Mouse (Mus musculus) erythroid progenitor cell, adult 5-6 weeks (primary cell): ENCODE data around the gene Vav2. TPM values are rescaled to one million over a fixed set of nuclear protein-coding genes. Genes with fewer than 3 reads are reported as not detected.

Source experiments
- ATAC-seq: replicated peaks from 2 replicates; pipeline ENCODE4 v1.8.0; 2016; ENCODE audit warnings: moderate number of reproducible peaks, mild to moderate bottlenecking, moderate TSS enrichment, inconsistent platforms; ENCODE audit not compliant: poor library complexity, low FRiP score, severe bottlenecking
- total RNA-seq, 2 experiments: library from RNA; stranded (forward) in 1 of 2; stranded (reverse) in 1 of 2; fragments of 150-400 nt in 1 of 2; fragments of 186-747, 209-891 nt in 1 of 2; gene quantifications; 2 replicates each; pipeline versions ENCODE4 v1.2.3 to v1.2.4; 2015 to 2017; ENCODE audit warnings: low replicate concordance in 2 of 2

The Vav2 gene
- total RNA-seq, 2 experiments from 2014 or later, result 1.7 to 10.7 TPM

- ATAC-seq, result no peak
Observed at GRCm38 (mm10) chr2:27442708-27443449, 16.0 kb upstream of the Vav2 start.

GRCm38 (mm10) chr2:27441767-27442707 lies 15.2 kb upstream of the Vav2 start, which contains the start of gene Brd3os:
TSS of gene Brd3os (plus strand) at chr2:27442324.
- peak; percentile 93 for ATAC-seq

GRCm38 (mm10) chr2:27438281-27438680 lies 11.4 kb upstream of the Vav2 start:
- ATAC-seq, result 0 out of 2 replicates have a peak, but pooled peaks have one; percentile 36

GRCm38 (mm10) chr2:27437876-27438275 lies 11.0 kb upstream of the Vav2 start:
- no peak for ATAC-seq

GRCm38 (mm10) chr2:27432599-27432998 lies 5.8 kb upstream of the Vav2 start:
- ATAC-seq, result no peak

- no peak for ATAC-seq
Observed at GRCm38 (mm10) chr2:27430621-27431020, 3.8 kb upstream of the Vav2 start.

GRCm38 (mm10) chr2:27428071-27428470 lies 1.2 kb upstream of the Vav2 start:
- 0 out of 2 replicates have a peak, but pooled peaks have one; percentile 46 for ATAC-seq

- no peak for ATAC-seq
Observed at GRCm38 (mm10) chr2:27426406-27426854, 403 bp downstream of the Vav2 start.

GRCm38 (mm10) chr2:27425751-27426405 lies 955 bp downstream of the Vav2 start:
- ATAC-seq, result no peak

- ATAC-seq, result no peak
Observed at GRCm38 (mm10) chr2:27425161-27425611, 1.6 kb downstream of the Vav2 start.

GRCm38 (mm10) chr2:27423596-27423995 lies 3.2 kb downstream of the Vav2 start:
- ATAC-seq, result no peak

- no peak for ATAC-seq
Observed at GRCm38 (mm10) chr2:27421293-27422068, 5.4 kb downstream of the Vav2 start.

- ATAC-seq, result no peak
Observed at GRCm38 (mm10) chr2:27418577-27419070, 8.2 kb downstream of the Vav2 start.

- no peak for ATAC-seq
Observed at GRCm38 (mm10) chr2:27417648-27418153, 9.1 kb downstream of the Vav2 start.

GRCm38 (mm10) chr2:27416425-27416824 lies 10.4 kb downstream of the Vav2 start:
- no peak for ATAC-seq

GRCm38 (mm10) chr2:27415060-27415783 lies 11.6 kb downstream of the Vav2 start:
- no peak for ATAC-seq

- ATAC-seq, result no peak
Observed at GRCm38 (mm10) chr2:27413936-27414657, 12.7 kb downstream of the Vav2 start.

- no peak for ATAC-seq
Observed at GRCm38 (mm10) chr2:27413582-27413935, 13.3 kb downstream of the Vav2 start.
